Mouse (Mus musculus) megakaryocyte-erythroid progenitor cell, adult 5-6 weeks (primary cell): Measurements from ENCODE around the gene Nhlh2. TPM values are rescaled to one million over a fixed set of nuclear protein-coding genes. Genes with fewer than 3 reads are reported as not detected.

Source experiments
- ATAC-seq: replicated peaks from 2 replicates; pipeline ENCODE4 v1.8.0; 2016; ENCODE audit warnings: mild to moderate bottlenecking, inconsistent platforms; ENCODE audit not compliant: severe bottlenecking, poor library complexity, low FRiP score, low TSS enrichment
- total RNA-seq, 2 experiments: library from RNA; stranded (forward) in 1 of 2; stranded (reverse) in 1 of 2; fragments of 200-1000, 215-1000 nt in 1 of 2; fragments of >200 nt in 1 of 2; fragmentation: Nextera tagmentation in 1 of 2; gene quantifications; 2 replicates each; pipeline ENCODE4 v1.2.3; 2014 to 2017

The Nhlh2 gene
- total RNA-seq (2014; fragmentation: Nextera tagmentation) = not detected in 2 replicates
- not detected in 2 replicates for total RNA-seq (2017)

DNA sequence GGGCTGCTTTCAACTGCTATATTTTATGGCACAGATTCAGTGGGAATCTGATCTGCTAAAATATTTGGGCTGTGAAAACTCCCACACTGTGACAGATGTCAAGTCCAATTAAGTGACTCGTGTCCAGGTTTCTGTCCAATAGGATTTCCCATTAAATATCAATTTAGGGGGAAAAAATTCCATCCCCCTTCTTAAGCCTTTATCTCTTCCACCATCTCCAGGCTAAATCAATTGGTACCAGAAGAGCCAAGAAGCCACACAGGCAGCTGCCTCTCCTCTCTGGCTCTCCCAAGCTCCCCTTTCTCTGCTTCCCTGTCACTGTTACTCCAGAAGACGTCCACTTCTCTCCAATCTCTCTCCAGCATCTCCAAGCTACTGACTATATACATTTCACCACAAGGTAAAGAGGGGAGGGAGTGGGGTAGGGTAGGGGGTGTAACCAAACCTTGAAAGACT is at the start of gene Nhlh2:
Nhlh2 (plus strand) TSS at position 151 of the 456 bp plus-strand sequence.
- no peak for ATAC-seq

DNA sequence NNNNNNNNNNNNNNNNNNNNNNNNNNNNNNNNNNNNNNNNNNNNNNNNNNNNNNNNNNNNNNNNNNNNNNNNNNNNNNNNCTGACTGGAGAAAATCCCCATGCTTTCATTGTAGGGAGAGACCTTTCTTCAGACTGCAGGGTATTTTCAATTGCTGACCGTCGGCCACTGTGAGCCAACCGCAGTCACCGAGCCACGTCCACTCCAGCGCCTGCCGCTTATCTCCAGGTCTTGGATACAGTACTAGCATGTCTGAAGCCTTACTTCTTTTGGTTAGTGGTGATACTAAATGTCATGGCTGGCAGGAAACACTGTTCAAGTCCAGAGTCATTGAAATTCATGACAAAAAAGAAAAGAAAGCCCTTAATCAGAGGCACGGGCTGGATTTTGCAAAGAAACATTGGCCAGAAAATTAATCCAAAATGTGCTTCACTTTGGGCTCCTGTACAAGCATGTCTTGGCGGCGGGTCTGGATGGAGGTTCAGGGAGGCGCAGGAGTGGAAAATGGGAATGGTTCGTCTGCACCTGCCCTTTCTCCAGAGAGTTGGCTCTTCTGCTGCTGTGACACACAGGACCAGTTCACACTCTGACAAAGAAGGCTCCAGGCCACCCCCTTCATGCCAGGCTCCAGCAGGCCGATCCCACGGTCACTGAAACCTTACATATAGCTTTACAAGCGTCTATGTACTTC is 48.6 kb upstream of the Nhlh2 start:
- ATAC-seq = no peak

- no peak for ATAC-seq
These were observed 46.4 kb upstream of the Nhlh2 start for GRCm38 (mm10) chr3:101963501-101963900.

DNA sequence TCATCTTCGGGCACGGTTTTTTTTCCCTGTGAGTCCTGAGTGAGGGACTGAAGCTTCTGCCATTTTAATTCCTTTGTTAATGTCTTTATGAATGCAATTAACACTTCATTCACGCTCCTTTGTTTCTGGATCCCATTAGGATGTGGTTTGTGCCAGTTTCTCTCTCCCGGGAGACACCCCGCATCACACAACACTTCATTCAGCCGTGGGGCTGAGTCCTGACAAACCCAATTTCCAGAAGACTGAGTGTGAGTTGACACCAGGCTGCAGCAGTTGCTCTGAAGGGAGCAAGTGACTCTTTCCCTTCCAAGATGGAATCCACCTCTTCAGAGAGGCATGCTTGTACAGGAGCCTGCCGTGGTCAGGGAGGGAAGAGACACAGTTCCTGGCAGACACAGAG is 45.5 kb upstream of the Nhlh2 start:
- ATAC-seq = no peak

GRCm38 (mm10) chr3:101966825-101967558 is 42.9 kb upstream of the Nhlh2 start:
- no peak for ATAC-seq

- ATAC-seq = no peak
These were observed 34.5 kb upstream of the Nhlh2 start for GRCm38 (mm10) chr3:101975337-101975736.

- no peak for ATAC-seq
These were observed 31.4 kb upstream of the Nhlh2 start for GRCm38 (mm10) chr3:101978299-101978994.

- no peak for ATAC-seq
These were observed 26.0 kb upstream of the Nhlh2 start for GRCm38 (mm10) chr3:101983917-101984316.

- ATAC-seq = no peak
These were observed 24.2 kb upstream of the Nhlh2 start for GRCm38 (mm10) chr3:101985634-101986033.

- ATAC-seq = no peak
These were observed 19.7 kb upstream of the Nhlh2 start for GRCm38 (mm10) chr3:101990136-101990535.

DNA sequence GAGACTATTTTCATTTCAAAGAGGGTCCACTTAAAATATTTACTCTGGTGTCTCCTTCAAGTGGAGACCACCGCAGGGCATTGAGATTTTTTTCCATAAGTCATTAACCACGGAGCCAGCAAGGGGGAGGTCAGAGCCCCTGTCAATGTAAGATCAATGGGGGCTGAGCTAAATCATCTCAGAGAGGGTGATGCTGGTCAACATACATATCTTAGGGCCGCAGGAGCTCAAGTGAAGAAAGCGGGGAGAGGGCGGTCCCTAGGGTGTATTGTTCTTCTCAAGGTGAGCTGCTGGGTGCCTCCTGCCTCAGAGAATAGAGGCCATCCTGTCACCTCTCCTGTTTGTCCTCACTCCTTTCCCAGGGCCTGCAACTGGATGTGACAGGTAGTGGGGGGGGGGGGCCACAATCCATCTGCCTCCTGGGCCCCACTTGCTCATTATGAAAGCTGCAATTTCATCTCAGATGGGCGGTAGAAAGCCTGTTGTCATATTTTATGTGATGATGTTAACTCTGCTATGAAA is 18.8 kb upstream of the Nhlh2 start:
- no peak for ATAC-seq

GRCm38 (mm10) chr3:101997851-101998250 is 12.0 kb upstream of the Nhlh2 start:
- no peak for ATAC-seq

DNA sequence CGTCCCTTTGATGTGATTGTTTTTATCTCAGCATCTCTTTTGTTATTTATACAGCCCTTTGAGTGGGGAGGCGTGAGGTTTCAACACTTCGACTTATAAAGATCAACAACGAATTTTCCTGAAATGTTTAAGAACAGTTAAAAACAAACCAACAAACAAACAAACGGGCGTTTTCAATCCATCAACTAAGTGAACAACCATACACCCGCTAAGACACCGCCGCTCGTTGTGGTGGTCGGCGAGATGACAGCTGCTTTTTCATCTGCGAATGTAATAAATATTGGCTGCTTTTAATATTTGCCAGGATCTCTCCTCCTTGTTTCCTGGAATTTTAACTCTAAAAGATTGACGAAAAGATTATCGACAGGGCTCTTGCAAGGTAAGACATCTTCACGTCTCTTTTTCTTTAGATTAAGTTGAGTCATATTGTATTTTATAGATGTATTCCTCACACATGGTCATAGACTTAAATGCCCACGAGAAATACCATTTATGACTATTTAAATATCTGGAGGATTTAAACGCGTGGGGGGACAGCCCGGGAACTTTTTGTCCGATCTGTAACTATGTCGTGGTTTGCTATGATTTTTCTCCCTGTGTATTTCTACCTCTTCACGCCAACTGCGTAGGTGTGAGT is 923 bp downstream of the Nhlh2 start:
- no peak for ATAC-seq

DNA sequence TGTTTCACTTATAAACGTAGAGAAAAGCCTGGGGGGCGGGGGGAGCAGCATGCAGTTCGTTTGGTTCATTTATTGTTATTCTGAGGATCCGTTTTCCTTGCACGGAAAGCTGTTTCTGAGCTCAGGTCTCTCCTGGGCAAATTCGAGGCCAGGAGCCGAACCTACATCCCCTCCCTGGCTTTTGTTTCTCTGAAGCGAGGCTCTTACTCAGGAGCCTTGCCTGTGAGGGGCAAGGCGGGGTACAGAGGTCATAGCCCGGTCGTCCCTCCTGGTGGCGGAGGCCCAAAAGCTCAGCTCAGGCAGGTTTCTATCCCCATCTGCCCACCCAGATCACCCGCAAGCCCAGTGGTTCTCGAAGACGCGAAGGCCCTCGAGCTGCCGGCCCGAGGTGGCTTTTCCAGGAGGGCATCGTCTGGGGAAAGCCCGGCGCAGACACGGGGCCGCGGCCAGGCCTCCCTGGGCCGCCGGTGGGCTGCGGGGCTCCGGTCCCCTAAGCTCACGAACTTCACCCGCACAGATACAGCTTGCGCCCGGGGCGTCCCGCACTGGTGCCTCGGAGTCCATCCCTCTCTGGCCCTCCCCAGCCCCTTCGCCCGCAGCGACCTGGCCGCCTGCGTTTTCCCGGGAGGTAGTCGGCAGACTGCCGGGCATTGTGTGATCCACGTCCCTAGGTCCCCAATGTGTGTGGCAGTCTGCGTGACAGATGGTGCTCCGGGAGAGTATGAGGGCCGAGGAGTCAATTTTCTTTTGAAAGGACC is 1.6 kb downstream of the Nhlh2 start:
- ATAC-seq = no peak

GRCm38 (mm10) chr3:102012076-102012610 is 2.3 kb downstream of the Nhlh2 start:
- no peak for ATAC-seq

GRCm38 (mm10) chr3:102012611-102013211 is 2.8 kb downstream of the Nhlh2 start:
- no peak for ATAC-seq

DNA sequence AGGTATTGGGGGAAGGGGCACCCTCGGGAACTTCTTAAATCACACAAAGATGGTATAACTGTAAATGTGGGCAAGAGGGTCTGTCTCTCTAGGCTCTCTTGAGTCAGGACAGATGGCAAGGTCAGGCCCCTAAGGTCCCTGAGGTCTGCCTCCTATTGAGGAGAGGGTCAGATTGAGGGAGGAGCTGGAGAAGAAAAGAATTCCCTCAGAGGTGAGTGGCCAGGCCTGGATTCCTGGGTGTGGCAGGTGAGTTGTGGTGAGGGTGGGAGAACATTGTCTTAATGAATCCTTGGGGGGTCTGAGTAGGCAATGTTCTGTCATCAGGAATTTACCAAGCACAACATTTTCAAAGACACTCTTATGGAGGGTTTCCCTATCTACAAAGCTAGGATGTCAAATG is 10.7 kb downstream of the Nhlh2 start:
- ATAC-seq = no peak

- no peak for ATAC-seq
These were observed 12.8 kb downstream of the Nhlh2 start for GRCm38 (mm10) chr3:102022721-102023120.
